Mouse (Mus musculus) hindbrain, embryonic 14.5 days (tissue): ENCODE results near the gene Fancc. TPM values are rescaled to one million over a fixed set of nuclear protein-coding genes. Genes with fewer than 3 reads are reported as not detected.
A peak's percentile ranks its signal among the peaks of the same experiment; 100 is the strongest.
"Not testable (repeated sequence)": the region's sequence is repeated elsewhere in the genome, so short reads cannot be mapped to it uniquely, and the experiment has no call there.

Experiments
- ATAC-seq: fragments of 200-750 bp; cut with Nextera tagmentation; 2 replicates; pipeline ENCODE4 v1.8.0; 2017; ENCODE audit warnings: moderate number of reproducible peaks, mild to moderate bottlenecking, moderate TSS enrichment, moderate library complexity; ENCODE audit not compliant: low FRiP score
- DNase-seq: peaks from one replicate; pipeline ENCODE4 v3.0.0-alpha.2; 2015; ENCODE audit warnings: low spot score
- H3K27ac ChIP-seq: fragments of 300-500 bp; sonication (generic); 2 replicates; pipeline ENCODE4 v1.5.1; 2014; ENCODE audit warnings: mild to moderate bottlenecking, moderate library complexity
- H3K27me3 ChIP-seq: fragments of 300-500 bp; sonication (generic); 2 replicates; pipeline ENCODE4 v1.6.1; 2014; ENCODE audit warnings: mild to moderate bottlenecking, low read length, mixed read lengths; ENCODE audit not compliant: control insufficient read depth, insufficient read depth
- H3K36me3 ChIP-seq: fragments of 300-500 bp; sonication (generic); replicated peaks from 2 replicates; pipeline ENCODE4 v1.6.1; 2014; ENCODE audit not compliant: control insufficient read depth, insufficient read depth
- H3K4me1 ChIP-seq: fragments of 300-500 bp; sonication (generic); replicated peaks from 2 replicates; pipeline ENCODE4 v1.6.1; 2014; ENCODE audit warnings: antibody characterized with exemption, low read length, mixed read lengths; ENCODE audit not compliant: control insufficient read depth, insufficient read depth
- H3K4me2 ChIP-seq: fragments of 300-500 bp; sonication (generic); replicated peaks from 2 replicates; pipeline ENCODE4 v1.6.1; 2014; ENCODE audit warnings: mild to moderate bottlenecking, moderate library complexity
- H3K4me3 ChIP-seq: fragments of 300-500 bp; sonication (generic); replicated peaks from 2 replicates; pipeline ENCODE4 v1.5.1; 2014; ENCODE audit warnings: mild to moderate bottlenecking, low read length
- H3K9ac ChIP-seq: fragments of 300-500 bp; sonication (generic); 2 replicates; pipeline ENCODE4 v1.6.1; 2014
- H3K9me3 ChIP-seq: fragments of 300-500 bp; sonication (generic); 2 replicates; pipeline ENCODE4 v1.6.1; 2016; ENCODE audit warnings: low read length; ENCODE audit not compliant: control insufficient read depth
- WGBS: fragments of 180-500 bp; shearing (Covaris S2); extraction: QIAGEN DNeasy Blood & Tissue Kit; methylation state at CpG from one replicate; pipeline ENCODE4 v1.1.7; 2014; 5-methylcytosine and 5-hydroxymethylcytosine counted together
- polyA plus RNA-seq: library from polyadenylated mRNA; unstranded; fragments of >200 nt; fragmentation: Nextera tagmentation; extraction: Ambion mirVana; gene quantifications from 2 replicates; pipeline ENCODE4 v1.2.1, GENCODE M21; 2014

Gene Fancc
- polyA plus RNA-seq, 1 experiment from 2014 or later, result 15.9 TPM

- Histone ChIP-seq H3K27ac (no peak overlapping the region), H3K4me2 (no peak overlapping the region), H3K27me3 (no peaks in the 10 kb centered on the region), H3K4me3 (no peak overlapping the region), H3K9me3 (no peaks in the 10 kb centered on the region), H3K4me1 (no peaks in the 10 kb centered on the region), H3K9ac (no peak overlapping the region), H3K36me3 (no peaks in the 10 kb centered on the region)
- WGBS, result 92% methylated on average over 3 of the region's 3 CpGs
- no peak for DNase-seq
- no peak for ATAC-seq
These were observed 64.3 kb downstream of the Fancc start for GRCm38 (mm10) chr13:63432759-63433158.

DNA sequence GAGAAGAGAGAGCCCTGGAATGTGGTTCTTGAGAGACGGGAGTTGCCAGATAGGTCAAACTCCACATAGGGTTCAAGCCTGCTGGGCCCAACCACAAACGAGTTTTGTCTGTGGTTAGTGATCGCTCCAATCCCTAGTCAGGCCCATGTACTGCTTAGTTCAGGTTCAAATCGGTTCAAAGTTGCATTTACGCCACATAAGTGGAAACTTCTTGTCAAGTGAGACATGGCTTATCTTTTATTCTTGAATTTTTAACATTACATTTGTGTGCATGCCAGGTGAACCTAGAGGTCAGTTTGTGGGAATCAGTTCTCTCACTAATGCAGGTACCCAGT, 65.3 kb downstream of the Fancc start:
- no peaks in the 10 kb centered on the region for H3K27me3 ChIP-seq
- H3K27ac ChIP-seq, result peak overlapping the region; percentile 93
- no peaks in the 10 kb centered on the region for H3K4me1 ChIP-seq
- ATAC-seq (no peak), DNase-seq (no peak)
- H3K9ac ChIP-seq, result peak overlapping the region; percentile 55
- no peaks in the 10 kb centered on the region for H3K9me3 ChIP-seq
- H3K4me2 ChIP-seq, result peak overlapping the region; percentile 74
- H3K4me3 ChIP-seq, result peak overlapping the region; percentile 58
- no peaks in the 10 kb centered on the region for H3K36me3 ChIP-seq
- WGBS, result 21% methylated on average over 5 of the region's 5 CpGs

DNA sequence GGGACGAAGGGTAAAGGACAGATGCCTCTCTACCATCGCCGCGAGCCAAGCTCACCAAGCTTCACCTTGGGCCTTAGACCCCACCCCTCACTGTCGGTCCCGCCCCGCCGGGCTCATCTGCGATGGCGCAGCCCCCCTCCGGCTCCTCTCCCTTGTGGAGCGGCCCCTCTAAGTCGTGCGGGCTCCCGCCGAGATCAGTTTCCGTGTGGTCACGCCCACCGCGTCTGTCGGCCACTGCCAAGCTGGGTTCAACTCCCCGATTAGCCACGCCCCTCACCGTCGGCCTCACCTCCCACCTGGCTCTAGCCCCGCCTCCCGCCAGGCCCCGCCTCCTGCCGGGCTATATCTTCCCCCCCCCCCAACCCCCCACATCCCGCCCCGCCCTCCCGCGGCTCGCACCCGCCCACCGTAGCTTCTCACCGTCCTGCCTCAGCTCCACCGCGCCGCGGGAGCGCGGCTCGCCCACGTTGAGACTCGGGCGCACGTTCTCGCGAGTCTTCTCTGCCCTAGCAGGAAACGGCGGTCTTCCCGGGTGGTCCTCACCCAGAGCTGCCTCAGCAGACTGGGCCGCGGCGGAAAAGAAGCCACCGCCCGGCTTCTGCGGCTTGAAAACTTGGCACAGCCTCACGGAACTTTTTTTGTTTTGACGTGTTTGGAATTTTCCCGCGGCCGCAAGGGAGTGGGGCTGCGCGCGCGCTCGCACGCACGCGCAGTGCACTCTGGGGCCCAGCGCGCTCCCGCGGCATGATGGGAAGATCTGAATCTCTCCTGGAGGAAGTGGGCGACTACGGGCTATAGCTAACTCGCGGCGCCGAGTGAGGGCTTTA, 65.8 kb downstream of the Fancc start:
- DNase-seq (peak; percentile 91), ATAC-seq (peak; percentile 95)
- Histone ChIP-seq H3K9me3 (no peaks in the 10 kb centered on the region), H3K9ac (peak overlapping the region; percentile 55), H3K36me3 (no peaks in the 10 kb centered on the region), H3K27me3 (no peaks in the 10 kb centered on the region), H3K4me1 (no peaks in the 10 kb centered on the region), H3K27ac (peak overlapping the region; percentile 93), H3K4me3 (peak overlapping the region; percentile 58), H3K4me2 (peak overlapping the region; percentile 74)
- WGBS, result under 1% methylated on average over 80 of the region's 82 CpGs

DNA sequence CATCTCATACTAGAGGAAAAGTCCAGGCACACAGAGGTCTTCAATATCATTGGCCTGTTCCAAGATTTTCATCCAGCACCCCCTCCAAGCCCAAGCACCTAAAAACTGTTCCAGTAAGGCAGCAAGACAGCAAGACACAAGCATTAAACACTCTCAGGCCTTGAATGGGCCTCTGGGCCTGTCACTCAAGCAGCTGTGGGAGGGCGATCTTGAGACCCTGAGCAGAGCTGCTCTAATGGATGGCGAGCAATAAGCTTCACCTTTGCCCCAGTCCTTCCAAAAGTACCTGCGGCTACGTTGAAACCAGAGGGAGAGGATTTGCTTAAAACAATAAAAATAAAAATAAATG, 66.4 kb downstream of the Fancc start:
- no peaks in the 10 kb centered on the region for H3K27me3 ChIP-seq
- DNase-seq, result peak; percentile 33
- WGBS, result under 1% methylated on average over 4 of the region's 4 CpGs

GRCm38 (mm10) chr13:63430206-63430605, 66.9 kb downstream of the Fancc start:
- Histone ChIP-seq H3K4me2 (peak overlapping the region; percentile 74), H3K9me3 (no peaks in the 10 kb centered on the region), H3K27ac (peak overlapping the region; percentile 93), H3K9ac (peak overlapping the region; percentile 55), H3K36me3 (no peaks in the 10 kb centered on the region), H3K27me3 (no peaks in the 10 kb centered on the region), H3K4me3 (peak overlapping the region; percentile 58), H3K4me1 (no peaks in the 10 kb centered on the region)
- 74% methylated on average over 9 of the region's 9 CpGs for WGBS
- ATAC-seq (peak; percentile 1; the same call in 1 of the 2 replicates), DNase-seq (no peak)

More for the DNA sequence above, 66.4 kb downstream of the Fancc start:
- Histone ChIP-seq H3K36me3 (no peaks in the 10 kb centered on the region), H3K9me3 (no peaks in the 10 kb centered on the region), H3K9ac (peak overlapping the region; percentile 55), H3K27ac (peak overlapping the region; percentile 93), H3K4me3 (peak overlapping the region; percentile 58), H3K4me2 (peak overlapping the region; percentile 74), H3K4me1 (no peaks in the 10 kb centered on the region)
- ATAC-seq, result peak; percentile 73

GRCm38 (mm10) chr13:63428211-63428610, 68.9 kb downstream of the Fancc start:
- not testable (repeated sequence) for ATAC-seq, H3K9me3 ChIP-seq, H3K9ac ChIP-seq, H3K4me2 ChIP-seq, H3K36me3 ChIP-seq, H3K27me3 ChIP-seq, DNase-seq, H3K27ac ChIP-seq, H3K4me1 ChIP-seq, H3K4me3 ChIP-seq
- WGBS, result 95% methylated on average over 5 of the region's 5 CpGs

- ATAC-seq (no peak), DNase-seq (no peak)
- H3K9me3 ChIP-seq, result no peaks in the 10 kb centered on the region
- H3K4me2 ChIP-seq, result no peak overlapping the region
- H3K4me3 ChIP-seq, result no peak overlapping the region
- H3K9ac ChIP-seq, result no peak overlapping the region
- no peaks in the 10 kb centered on the region for H3K4me1 ChIP-seq
- 100% methylated on average over 2 of the region's 2 CpGs for WGBS
- H3K27ac ChIP-seq, result no peak overlapping the region
- H3K36me3 ChIP-seq, result no peaks in the 10 kb centered on the region
- no peaks in the 10 kb centered on the region for H3K27me3 ChIP-seq
These were observed 74.0 kb downstream of the Fancc start for GRCm38 (mm10) chr13:63423060-63423459.

DNA sequence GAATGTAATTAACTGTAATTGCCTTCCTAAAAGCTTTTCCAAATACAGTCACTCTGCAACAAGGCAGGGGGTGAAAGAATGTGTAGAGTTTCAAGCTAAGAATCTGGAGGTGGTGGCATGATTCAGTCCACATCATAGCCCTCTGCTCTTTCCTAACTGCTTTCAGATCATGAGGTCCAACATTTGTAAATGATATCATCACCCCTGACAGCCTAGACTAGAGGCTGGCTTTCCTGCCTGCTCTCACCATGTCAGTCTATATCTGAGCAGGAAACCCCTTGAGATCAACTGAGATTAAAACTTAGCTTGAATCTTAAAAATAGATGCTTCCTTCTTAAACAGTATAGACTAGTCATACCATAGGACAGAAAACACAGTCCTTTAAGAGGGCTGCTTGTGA, 75.9 kb downstream of the Fancc start:
- no peak for DNase-seq
- no peaks in the 10 kb centered on the region for H3K9me3 ChIP-seq
- H3K4me1 ChIP-seq, result no peaks in the 10 kb centered on the region
- H3K4me3 ChIP-seq, result no peak overlapping the region
- ATAC-seq, result no peak
- H3K4me2 ChIP-seq, result no peak overlapping the region
- no peaks in the 10 kb centered on the region for H3K27me3 ChIP-seq
- no peak overlapping the region for H3K27ac ChIP-seq
- H3K9ac ChIP-seq, result no peak overlapping the region
- H3K36me3 ChIP-seq, result no peaks in the 10 kb centered on the region

- WGBS, result 81% methylated on average over 2 of the region's 2 CpGs
These were observed 78.9 kb downstream of the Fancc start for GRCm38 (mm10) chr13:63418148-63418547.

DNA sequence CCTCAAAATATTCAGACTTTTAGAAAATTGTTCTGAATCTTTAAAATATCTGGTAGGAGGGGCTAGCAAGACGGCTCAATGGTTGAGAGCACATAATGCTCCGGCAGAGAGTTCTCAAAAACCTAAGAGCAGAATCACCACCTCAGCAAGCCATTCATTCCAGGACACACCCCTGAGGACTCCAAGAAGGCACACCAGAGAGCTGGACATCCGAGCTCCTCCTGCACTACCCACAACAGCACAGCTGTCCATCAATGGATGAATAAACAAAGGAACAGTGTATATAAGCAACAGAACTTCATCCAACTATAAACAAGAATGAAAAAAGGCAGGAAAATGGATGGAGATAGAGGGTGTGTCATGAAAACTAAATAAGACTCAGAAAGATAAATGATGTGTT, 80.3 kb downstream of the Fancc start:
- H3K4me3 ChIP-seq, result no peak overlapping the region
- H3K9me3 ChIP-seq, result no peaks in the 10 kb centered on the region
- H3K27me3 ChIP-seq, result no peaks in the 10 kb centered on the region
- DNase-seq (no peak), ATAC-seq (no peak)
- H3K36me3 ChIP-seq, result no peaks in the 10 kb centered on the region
- no peak overlapping the region for H3K4me2 ChIP-seq
- H3K9ac ChIP-seq, result no peak overlapping the region
- H3K27ac ChIP-seq, result no peak overlapping the region
- no peaks in the 10 kb centered on the region for H3K4me1 ChIP-seq
- 55% methylated on average over 3 of the region's 3 CpGs for WGBS

More at GRCm38 (mm10) chr13:63418148-63418547, 78.9 kb downstream of the Fancc start:
- H3K36me3 ChIP-seq, result no peaks in the 10 kb centered on the region
- no peak overlapping the region for H3K27ac ChIP-seq
- no peak overlapping the region for H3K4me2 ChIP-seq
- no peaks in the 10 kb centered on the region for H3K4me1 ChIP-seq
- no peaks in the 10 kb centered on the region for H3K27me3 ChIP-seq
- H3K4me3 ChIP-seq, result no peak overlapping the region
- ATAC-seq (no peak), DNase-seq (no peak)
- H3K9me3 ChIP-seq, result no peaks in the 10 kb centered on the region
- no peak overlapping the region for H3K9ac ChIP-seq
